Mouse (Mus musculus): ENCODE data around the gene Crb2.
A peak's percentile ranks its signal among the peaks of the same experiment; 100 is the strongest.

Gene Crb2

GRCm38 (mm10) chr2:37767080-37767547 is 8.9 kb upstream of the Crb2 start:
- no peak for DNase-seq

GRCm38 (mm10) chr2:37767739-37768138 is 8.3 kb upstream of the Crb2 start:
- DNase-seq = no peak

GRCm38 (mm10) chr2:37768903-37769302 is 7.1 kb upstream of the Crb2 start:
- DNase-seq = no peak

- DNase-seq = no peak
These were observed 6.3 kb upstream of the Crb2 start for GRCm38 (mm10) chr2:37769793-37770192.

- peak; percentile 92 to 95 for DNase-seq
These were observed 4.3 kb upstream of the Crb2 start for GRCm38 (mm10) chr2:37771618-37772285.

GRCm38 (mm10) chr2:37774571-37774970 is 1.5 kb upstream of the Crb2 start:
- DNase-seq = no peak

- no peak for DNase-seq
These were observed 762 bp downstream of the Crb2 start for GRCm38 (mm10) chr2:37776611-37777411.

GRCm38 (mm10) chr2:37777958-37778720 is 2.1 kb downstream of the Crb2 start:
- DNase-seq = no peak

GRCm38 (mm10) chr2:37780270-37780929 is 4.4 kb downstream of the Crb2 start:
- no peak for DNase-seq

GRCm38 (mm10) chr2:37781421-37781820 is 5.4 kb downstream of the Crb2 start:
- no peak for DNase-seq

GRCm38 (mm10) chr2:37782002-37782401 is 6.0 kb downstream of the Crb2 start:
- DNase-seq = no peak

- DNase-seq = no peak
These were observed 8.4 kb downstream of the Crb2 start for GRCm38 (mm10) chr2:37784473-37784872.

GRCm38 (mm10) chr2:37786461-37786860 is 10.4 kb downstream of the Crb2 start:
- no peak for DNase-seq

GRCm38 (mm10) chr2:37788176-37788962 is 12.3 kb downstream of the Crb2 start:
- DNase-seq = peak; percentile 60 to 61

GRCm38 (mm10) chr2:37789029-37789428 is 13.0 kb downstream of the Crb2 start:
- DNase-seq = no peak

GRCm38 (mm10) chr2:37789995-37790394 is 13.9 kb downstream of the Crb2 start:
- peak; percentile 44 to 45 for DNase-seq

- peak in 1 of 2 experiments; percentile 47 for DNase-seq
These were observed 14.7 kb downstream of the Crb2 start for GRCm38 (mm10) chr2:37790738-37791137.

- no peak for DNase-seq
These were observed 15.3 kb downstream of the Crb2 start for GRCm38 (mm10) chr2:37791340-37791739.

- DNase-seq = no peak
These were observed 20.0 kb downstream of the Crb2 start for GRCm38 (mm10) chr2:37796021-37796420.

GRCm38 (mm10) chr2:37797046-37797445 is 21.0 kb downstream of the Crb2 start:
- no peak for DNase-seq

GRCm38 (mm10) chr2:37799137-37799536 is 23.1 kb downstream of the Crb2 start:
- DNase-seq = no peak

GRCm38 (mm10) chr2:37801687-37802086 is 25.6 kb downstream of the Crb2 start:
- no peak for DNase-seq
